Mouse (Mus musculus): ENCODE data around the gene Nlgn2. TPM values are rescaled to one million over a fixed set of nuclear protein-coding genes. Genes with fewer than 3 reads are reported as not detected.

The Nlgn2 gene
- polyA plus RNA-seq, 1 experiment, result 19.6 TPM

GRCm38 (mm10) chr11:69807641-69808040, 29.9 kb downstream of the Nlgn2 start:
- no peaks in the 10 kb centered on the region for H3K9me3 ChIP-seq (replicated peaks; ENCODE audit: control insufficient read depth, insufficient read depth, low read length, poor library complexity, severe bottlenecking)
- no peak overlapping the region for H3K4me3 ChIP-seq (ENCODE audit: low read depth, low read length)
- H3K27me3 ChIP-seq (ENCODE audit: control insufficient read depth, insufficient read depth, low read length, poor library complexity, severe bottlenecking), result no peaks in the 10 kb centered on the region
- H3K36me3 ChIP-seq (ENCODE audit: control insufficient read depth, insufficient read depth, low read length, poor library complexity, severe bottlenecking), result no peaks in the 10 kb centered on the region
- no peak overlapping the region for H3K27ac ChIP-seq (ENCODE audit: insufficient read depth, low read length)
- H3K4me1 ChIP-seq (ENCODE audit: control insufficient read depth, insufficient read depth, low read length), result no peaks in the 10 kb centered on the region
- TF ChIP-seq CTCF (IDR thresholded peaks at IDR 0.05; ENCODE audit: low read depth, low read length), result no peak
- no peak for TF ChIP-seq POLR2A (IDR thresholded peaks at IDR 0.05; ENCODE audit: insufficient read depth, low read length)
- no peak for TF ChIP-seq EP300 (IDR thresholded peaks at IDR 0.05; ENCODE audit: insufficient read depth, low read depth, low read length)
- H3K9ac ChIP-seq (ENCODE audit: low read depth, poor library complexity, severe bottlenecking), result no peak overlapping the region

DNA sequence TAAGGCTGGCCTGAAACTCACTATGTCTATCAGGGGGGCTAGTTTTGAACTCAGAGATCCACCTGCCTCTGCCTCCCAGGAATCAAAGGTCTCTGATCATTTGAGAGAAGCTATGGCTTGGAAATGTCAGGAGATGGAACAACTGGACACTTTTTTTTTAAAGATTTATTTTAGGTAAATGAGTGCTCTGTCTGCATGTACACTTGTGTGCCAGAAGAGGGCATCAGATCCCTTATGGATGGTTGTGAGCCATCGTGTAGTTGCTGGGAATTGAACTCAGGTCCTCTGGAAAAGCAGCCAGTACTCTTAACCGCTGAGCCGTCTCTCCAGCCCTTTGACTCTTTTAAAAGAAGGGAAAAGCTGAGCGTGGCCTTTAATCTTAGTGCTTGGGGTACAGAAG, 31.2 kb downstream of the Nlgn2 start:
- Histone ChIP-seq H3K27me3 (ENCODE audit: control insufficient read depth, insufficient read depth, low read length, poor library complexity, severe bottlenecking) (peaks cover 11% of the 10 kb centered on the region), H3K27ac (ENCODE audit: insufficient read depth, low read length) (no peak overlapping the region), H3K9ac (ENCODE audit: low read depth, poor library complexity, severe bottlenecking) (no peak overlapping the region), H3K9me3 (replicated peaks; ENCODE audit: control insufficient read depth, insufficient read depth, low read length, poor library complexity, severe bottlenecking) (no peaks in the 10 kb centered on the region), H3K36me3 (ENCODE audit: control insufficient read depth, insufficient read depth, low read length, poor library complexity, severe bottlenecking) (no peaks in the 10 kb centered on the region), H3K4me1 (ENCODE audit: control insufficient read depth, insufficient read depth, low read length) (no peaks in the 10 kb centered on the region), H3K4me3 (ENCODE audit: low read depth, low read length) (no peak overlapping the region)
- TF ChIP-seq EP300 (IDR thresholded peaks at IDR 0.05; ENCODE audit: insufficient read depth, low read depth, low read length), result no peak
- no peak for TF ChIP-seq CTCF (IDR thresholded peaks at IDR 0.05; ENCODE audit: low read depth, low read length)
- no peak for TF ChIP-seq POLR2A (IDR thresholded peaks at IDR 0.05; ENCODE audit: insufficient read depth, low read length)

GRCm38 (mm10) chr11:69804972-69805909, 32.3 kb downstream of the Nlgn2 start, which contains the start of gene Tmem102:
Tmem102 (minus strand) TSS chr11:69805624.
- Histone ChIP-seq H3K4me3 (ENCODE audit: low read depth, low read length) (peak within 1 kb of the TSS; percentile 76), H3K27ac (ENCODE audit: insufficient read depth, low read length) (peak within 1 kb of the TSS; percentile 9; the same call in 1 of the 2 replicates), H3K9me3 (replicated peaks; ENCODE audit: control insufficient read depth, insufficient read depth, low read length, poor library complexity, severe bottlenecking) (no peaks in the 10 kb centered on the region), H3K27me3 (ENCODE audit: control insufficient read depth, insufficient read depth, low read length, poor library complexity, severe bottlenecking) (peaks cover 12% of the 10 kb centered on the region), H3K4me1 (ENCODE audit: control insufficient read depth, insufficient read depth, low read length) (no peaks in the 10 kb centered on the region), H3K9ac (ENCODE audit: low read depth, poor library complexity, severe bottlenecking) (peak within 1 kb of the TSS; percentile 90), H3K36me3 (ENCODE audit: control insufficient read depth, insufficient read depth, low read length, poor library complexity, severe bottlenecking) (no peaks in the 10 kb centered on the region)
- peak; percentile 28 for TF ChIP-seq POLR2A (IDR thresholded peaks at IDR 0.05; ENCODE audit: insufficient read depth, low read length)
- no peak for TF ChIP-seq EP300 (IDR thresholded peaks at IDR 0.05; ENCODE audit: insufficient read depth, low read depth, low read length)

DNA sequence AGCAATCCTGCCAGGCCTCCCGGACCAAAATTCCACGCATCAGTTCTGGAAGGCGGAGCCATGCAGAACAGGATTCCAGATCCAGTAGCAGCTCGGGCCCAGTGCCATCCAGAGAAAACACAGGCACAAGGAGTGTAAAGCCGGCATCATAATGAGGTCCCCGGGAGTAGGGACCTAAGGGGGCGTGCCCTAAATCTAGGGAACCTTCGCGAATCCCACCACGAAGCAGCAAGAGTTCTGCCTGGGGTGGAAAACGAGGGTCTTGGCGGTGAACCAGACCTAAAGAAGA, 33.0 kb downstream of the Nlgn2 start:
- Histone ChIP-seq H3K9me3 (replicated peaks; ENCODE audit: control insufficient read depth, insufficient read depth, low read length, poor library complexity, severe bottlenecking) (no peaks in the 10 kb centered on the region), H3K27me3 (ENCODE audit: control insufficient read depth, insufficient read depth, low read length, poor library complexity, severe bottlenecking) (peaks cover 12% of the 10 kb centered on the region), H3K4me3 (ENCODE audit: low read depth, low read length) (peak overlapping the region; percentile 76), H3K9ac (ENCODE audit: low read depth, poor library complexity, severe bottlenecking) (peak overlapping the region; percentile 90), H3K27ac (ENCODE audit: insufficient read depth, low read length) (no peak overlapping the region), H3K4me1 (ENCODE audit: control insufficient read depth, insufficient read depth, low read length) (no peaks in the 10 kb centered on the region), H3K36me3 (ENCODE audit: control insufficient read depth, insufficient read depth, low read length, poor library complexity, severe bottlenecking) (no peaks in the 10 kb centered on the region)
- TF ChIP-seq EP300 (IDR thresholded peaks at IDR 0.05; ENCODE audit: insufficient read depth, low read depth, low read length) (no peak), POLR2A (IDR thresholded peaks at IDR 0.05; ENCODE audit: insufficient read depth, low read length) (no peak), CTCF (IDR thresholded peaks at IDR 0.05; ENCODE audit: low read depth, low read length) (no peak)

- Histone ChIP-seq H3K36me3 (ENCODE audit: control insufficient read depth, insufficient read depth, low read length, poor library complexity, severe bottlenecking) (no peaks in the 10 kb centered on the region), H3K4me1 (ENCODE audit: control insufficient read depth, insufficient read depth, low read length) (no peaks in the 10 kb centered on the region), H3K9me3 (replicated peaks; ENCODE audit: control insufficient read depth, insufficient read depth, low read length, poor library complexity, severe bottlenecking) (no peaks in the 10 kb centered on the region), H3K9ac (ENCODE audit: low read depth, poor library complexity, severe bottlenecking) (peak overlapping the region; percentile 90), H3K27ac (ENCODE audit: insufficient read depth, low read length) (no peak overlapping the region), H3K4me3 (ENCODE audit: low read depth, low read length) (peak overlapping the region; percentile 76), H3K27me3 (ENCODE audit: control insufficient read depth, insufficient read depth, low read length, poor library complexity, severe bottlenecking) (peaks cover 12% of the 10 kb centered on the region)
- TF ChIP-seq POLR2A (IDR thresholded peaks at IDR 0.05; ENCODE audit: insufficient read depth, low read length), result no peak
- TF ChIP-seq CTCF (IDR thresholded peaks at IDR 0.05; ENCODE audit: low read depth, low read length), result peak; percentile 41
Observed at GRCm38 (mm10) chr11:69803786-69804651, 33.6 kb downstream of the Nlgn2 start.

Data from ES-Bruce4 (cell line).